Mouse (Mus musculus) hindbrain, postnatal 0 days (tissue): ENCODE results near the gene Emg1. TPM values are rescaled to one million over a fixed set of nuclear protein-coding genes. Genes with fewer than 3 reads are reported as not detected.

ENCODE experiments used
- ATAC-seq: fragments of 200-750 bp; cut with Nextera tagmentation; 2 replicates; pipeline ENCODE4 v1.8.0; 2017; ENCODE audit warnings: mild to moderate bottlenecking, moderate TSS enrichment, moderate library complexity
- DNase-seq: peaks from one replicate; pipeline ENCODE4 v3.0.0-alpha.2; 2015; ENCODE audit warnings: low spot score
- H3K27ac ChIP-seq: fragments of 300-500 bp; sonication (generic); 2 replicates; pipeline ENCODE4 v1.5.1; 2014; ENCODE audit warnings: mild to moderate bottlenecking
- H3K27me3 ChIP-seq: fragments of 300-500 bp; sonication (generic); 2 replicates; pipeline ENCODE4 v1.6.1; 2014; ENCODE audit warnings: low read length, mixed read lengths; ENCODE audit not compliant: insufficient read depth
- H3K36me3 ChIP-seq: fragments of 300-500 bp; sonication (generic); 2 replicates; pipeline ENCODE4 v1.6.1; 2014; ENCODE audit warnings: low read length, mixed read lengths; ENCODE audit not compliant: insufficient read depth
- H3K4me1 ChIP-seq: fragments of 300-500 bp; sonication (generic); 2 replicates; pipeline ENCODE4 v1.6.1; 2014; ENCODE audit warnings: antibody characterized with exemption, low read length, mixed read lengths; ENCODE audit not compliant: insufficient read depth
- H3K4me2 ChIP-seq: fragments of 300-500 bp; sonication (generic); 2 replicates; pipeline ENCODE4 v1.6.1; 2014; ENCODE audit warnings: low read depth, mild to moderate bottlenecking, low read length, moderate library complexity, mixed read lengths
- H3K4me3 ChIP-seq: fragments of 300-500 bp; sonication (generic); 2 replicates; pipeline ENCODE4 v1.5.1; 2014; ENCODE audit warnings: low read length
- H3K9ac ChIP-seq: fragments of 300-500 bp; sonication (generic); replicated peaks from 2 replicates; pipeline ENCODE4 v1.6.1; 2014; ENCODE audit warnings: mild to moderate bottlenecking, low read length, moderate library complexity, mixed read lengths
- H3K9me3 ChIP-seq: fragments of 300-500 bp; sonication (generic); 2 replicates; pipeline ENCODE4 v1.6.1; 2016; ENCODE audit warnings: low read length, mixed read lengths
- CTCF ChIP-seq: IDR thresholded peaks from 2 replicates; pipeline ENCODE4 v1.5.1; 2016; ENCODE audit warnings: antibody characterized with exemption, control low read depth, low read depth
- WGBS: fragments of 180-500 bp; shearing (Covaris S2); extraction: QIAGEN DNeasy Blood & Tissue Kit; methylation state at CpG from one replicate; pipeline ENCODE4 v1.1.7; 2014; 5-methylcytosine and 5-hydroxymethylcytosine counted together
- microRNA counts: library from miRNA; unstranded; fragments of <30 nt; microRNA quantifications from one replicate; lab custom pipeline; 2015
- microRNA-seq, 2 experiments: library from miRNA; unstranded; fragments of <30 nt; microRNA quantifications; one replicate each; pipeline ENCODE4; 2016
- polyA plus RNA-seq: library from polyadenylated mRNA; unstranded; fragments of >200 nt; fragmentation: Nextera tagmentation; extraction: Ambion mirVana; gene quantifications from 2 replicates; pipeline ENCODE4 v1.2.1, GENCODE M21; 2015
- total RNA-seq: library from RNA; depleted of rRNA; stranded (reverse); fragments of >200 nt; gene quantifications from 2 replicates; pipeline ENCODE4 v1.2.3, GENCODE M21; 2014; rRNA removed

Gene Emg1
- total and polyA plus RNA-seq, 2 experiments from 2014 or later = 100 to 102 TPM

DNA sequence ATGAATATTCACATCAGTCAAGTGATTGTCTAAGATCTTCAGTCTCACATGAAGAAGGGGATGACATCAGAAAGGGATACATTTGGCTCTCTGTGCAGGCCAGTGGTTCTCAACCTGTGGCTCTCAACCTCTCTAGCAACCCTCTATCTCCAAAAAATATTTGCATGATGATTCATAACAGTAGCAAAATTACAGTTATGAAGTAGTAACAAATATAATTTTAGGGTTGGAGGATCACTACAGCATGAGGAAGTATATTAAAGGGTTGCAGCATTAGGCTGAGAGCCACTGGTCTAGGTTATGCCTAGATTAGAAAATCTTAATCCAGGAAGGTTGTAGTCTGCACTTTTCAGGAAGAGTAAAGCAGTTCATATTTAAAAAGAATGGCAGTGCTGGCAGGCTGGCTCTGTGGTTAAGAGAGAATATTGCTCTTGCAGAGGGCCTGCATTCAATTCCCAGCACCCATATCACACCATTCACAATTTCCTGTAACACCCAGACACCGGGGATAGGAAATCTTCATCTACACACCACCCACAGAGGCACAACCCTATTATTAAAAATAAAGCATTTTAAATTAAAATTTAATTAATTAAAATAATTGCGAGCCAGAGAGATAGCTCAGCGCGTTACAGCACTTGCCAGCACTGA, 50.7 kb downstream of the Emg1 start:
- Histone ChIP-seq H3K9ac (no peak overlapping the region), H3K4me3 (no peak overlapping the region), H3K27me3 (no peaks in the 10 kb centered on the region), H3K27ac (no peak overlapping the region), H3K4me1 (0 out of 2 replicates have a peak, but pooled peaks cover 4% of the 10 kb centered on the region), H3K9me3 (no peaks in the 10 kb centered on the region), H3K36me3 (no peaks in the 10 kb centered on the region), H3K4me2 (no peak overlapping the region)
- no peak for DNase-seq
- WGBS = 93% methylated on average over 4 of the region's 4 CpGs
- no peak for TF ChIP-seq CTCF
- ATAC-seq = no peak

DNA sequence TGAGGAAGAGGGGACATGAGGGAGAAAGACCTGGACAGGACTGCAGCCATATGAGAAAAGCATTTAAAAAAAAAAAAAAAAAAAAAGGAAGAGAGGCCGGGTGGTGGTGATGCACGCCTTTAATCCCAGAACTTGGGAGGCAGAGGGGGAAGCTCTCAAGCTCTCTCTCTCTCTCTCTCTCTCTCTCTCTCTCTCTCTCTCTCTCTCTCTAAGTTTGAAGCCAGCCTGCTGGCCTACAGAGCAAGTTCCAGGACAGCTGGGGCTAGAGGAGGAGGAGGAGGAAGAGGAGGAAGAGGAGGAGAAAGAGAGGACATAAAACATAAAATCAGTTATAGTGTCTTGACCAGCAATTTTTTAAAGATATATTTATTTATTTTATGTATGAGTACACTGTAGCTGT, 53.9 kb downstream of the Emg1 start:
- H3K9ac ChIP-seq = no peak overlapping the region
- H3K4me1 ChIP-seq = no peaks in the 10 kb centered on the region
- DNase-seq (no peak), ATAC-seq (no peak)
- H3K9me3 ChIP-seq = no peaks in the 10 kb centered on the region
- no peak overlapping the region for H3K4me3 ChIP-seq
- TF ChIP-seq CTCF = no peak
- 62% methylated on average over 2 of the region's 2 CpGs for WGBS
- no peaks in the 10 kb centered on the region for H3K36me3 ChIP-seq
- no peaks in the 10 kb centered on the region for H3K27me3 ChIP-seq
- H3K4me2 ChIP-seq = no peak overlapping the region
- no peak overlapping the region for H3K27ac ChIP-seq

DNA sequence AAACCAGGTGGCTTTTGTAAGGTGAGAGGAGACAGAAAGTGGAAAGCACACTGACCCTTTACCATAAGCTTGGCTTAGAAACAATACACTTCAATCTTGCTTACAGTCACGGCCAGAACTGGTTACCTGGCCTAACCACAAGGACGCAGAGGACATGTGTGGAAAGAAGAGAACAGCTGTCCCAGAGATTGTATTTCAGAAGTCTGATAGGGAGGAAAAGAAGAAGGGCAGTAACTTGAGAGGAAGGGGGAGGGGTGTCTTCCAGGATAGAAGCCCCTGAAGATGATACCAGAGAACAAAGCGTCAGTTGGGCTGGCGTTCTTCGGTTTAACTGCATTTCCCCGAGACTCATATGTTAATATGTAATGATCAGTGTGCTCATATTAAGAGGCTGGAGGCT, 56.1 kb downstream of the Emg1 start:
- no peak for TF ChIP-seq CTCF
- no peak for DNase-seq
- Histone ChIP-seq H3K4me1 (no peaks in the 10 kb centered on the region), H3K9ac (no peak overlapping the region), H3K9me3 (no peaks in the 10 kb centered on the region), H3K36me3 (no peaks in the 10 kb centered on the region), H3K4me3 (no peak overlapping the region), H3K4me2 (no peak overlapping the region), H3K27me3 (no peaks in the 10 kb centered on the region), H3K27ac (no peak overlapping the region)
- no peak for ATAC-seq
- 75% methylated on average over 6 of the region's 6 CpGs for WGBS

MicroRNA genes within 50 kb of the gene (microRNA counts, 519-probe panel; counts per million panel counts)
- microRNA mmu-miR-141 (lab: Ali Mortazavi, UCI) (not detected), microRNA mmu-miR-200c (lab: Ali Mortazavi, UCI) (not detected)

Small RNA genes within 50 kb of the gene (microRNA-seq; reads per million reads assigned to microRNA genes)
- gene Mir141 (4.3 to 5.1 reads per million in 2 experiments), gene Mir200c (23.1 to 26.5 reads per million in 2 experiments)

Other genes with a start within 250 kb of the Emg1 start
- gene Clstn3, start 247.4 kb downstream of the Emg1 start, total RNA-seq = 338 and 342 TPM in 2 replicates
- gene Clstn3, start 247.4 kb downstream of the Emg1 start, polyA plus RNA-seq = 171 and 184 TPM in 2 replicates
- gene C1rl, start 219.1 kb downstream of the Emg1 start, total RNA-seq = 0.31 and 0.68 TPM in 2 replicates
- 0.39 and 0.41 TPM in 2 replicates for gene C1rl, start 219.1 kb downstream of the Emg1 start, polyA plus RNA-seq
- 0.42 and 1.0 TPM in 2 replicates for gene C1ra, start 199.8 kb downstream of the Emg1 start, total RNA-seq
- 0.73 and 0.83 TPM in 2 replicates for gene C1ra, start 199.8 kb downstream of the Emg1 start, polyA plus RNA-seq
- 0.89 and 4.7 TPM in 2 replicates for gene C1s1, start 169.8 kb downstream of the Emg1 start, total RNA-seq
- 0.49 and 1.2 TPM in 2 replicates for gene C1s1, start 169.8 kb downstream of the Emg1 start, polyA plus RNA-seq
- gene C1rb, start 141.9 kb downstream of the Emg1 start, total RNA-seq = not detected in 2 replicates
- gene C1rb, start 141.9 kb downstream of the Emg1 start, polyA plus RNA-seq = 0.09 TPM in 1 of 2 replicates, not detected in the other
- not detected in 2 replicates for gene C1s2, start 76.1 kb downstream of the Emg1 start, total RNA-seq
- 0.13 and 0.18 TPM in 2 replicates for gene C1s2, start 76.1 kb downstream of the Emg1 start, polyA plus RNA-seq
- 32.0 and 48.5 TPM in 2 replicates for gene Lpcat3, start 49.2 kb downstream of the Emg1 start, total RNA-seq
- gene Lpcat3, start 49.2 kb downstream of the Emg1 start, polyA plus RNA-seq = 49.5 and 53.3 TPM in 2 replicates
- gene Phb2, start 158 bp upstream of the Emg1 start, total RNA-seq = 218 and 223 TPM in 2 replicates
- 267 and 270 TPM in 2 replicates for gene Phb2, start 158 bp upstream of the Emg1 start, polyA plus RNA-seq
- 3.8 and 3.9 TPM in 2 replicates for gene Ptpn6, start 26.5 kb upstream of the Emg1 start, total RNA-seq
- 4.3 and 4.8 TPM in 2 replicates for gene Ptpn6, start 26.5 kb upstream of the Emg1 start, polyA plus RNA-seq
- 212 and 236 TPM in 2 replicates for gene Grcc10, start 29.2 kb upstream of the Emg1 start, total RNA-seq
- gene Grcc10, start 29.2 kb upstream of the Emg1 start, polyA plus RNA-seq = 643 and 649 TPM in 2 replicates
- gene Gm45234, start 43.8 kb upstream of the Emg1 start, total RNA-seq = 0.26 TPM in 1 of 2 replicates, not detected in the other
- not detected in 2 replicates for gene Gm45234, start 43.8 kb upstream of the Emg1 start, polyA plus RNA-seq
- gene Atn1, start 44.3 kb upstream of the Emg1 start, total RNA-seq = 19.1 and 23.7 TPM in 2 replicates
- 19.9 and 21.3 TPM in 2 replicates for gene Atn1, start 44.3 kb upstream of the Emg1 start, polyA plus RNA-seq
- gene Eno2, start 57.5 kb upstream of the Emg1 start, total RNA-seq = 281 and 357 TPM in 2 replicates
- 213 and 216 TPM in 2 replicates for gene Eno2, start 57.5 kb upstream of the Emg1 start, polyA plus RNA-seq
- 6.7 and 9.2 TPM in 2 replicates for gene Lrrc23, start 67.5 kb upstream of the Emg1 start, total RNA-seq
- 5.4 and 8.7 TPM in 2 replicates for gene Lrrc23, start 67.5 kb upstream of the Emg1 start, polyA plus RNA-seq
- 7.3 and 8.7 TPM in 2 replicates for gene Spsb2, start 96.5 kb upstream of the Emg1 start, total RNA-seq
- 9.6 and 9.8 TPM in 2 replicates for gene Spsb2, start 96.5 kb upstream of the Emg1 start, polyA plus RNA-seq
- 506 and 525 TPM in 2 replicates for gene Tpi1, start 102.1 kb upstream of the Emg1 start, total RNA-seq
- 515 and 534 TPM in 2 replicates for gene Tpi1, start 102.1 kb upstream of the Emg1 start, polyA plus RNA-seq
- gene Usp5, start 117.3 kb upstream of the Emg1 start, total RNA-seq = 222 and 233 TPM in 2 replicates
- 182 and 189 TPM in 2 replicates for gene Usp5, start 117.3 kb upstream of the Emg1 start, polyA plus RNA-seq
- gene Cdca3, start 117.4 kb upstream of the Emg1 start, total RNA-seq = 34.7 and 39.9 TPM in 2 replicates
- 40.9 and 47.3 TPM in 2 replicates for gene Cdca3, start 117.4 kb upstream of the Emg1 start, polyA plus RNA-seq
- gene Gnb3, start 128.1 kb upstream of the Emg1 start, total RNA-seq = 0.68 and 0.72 TPM in 2 replicates
- 1.6 and 2.2 TPM in 2 replicates for gene Gnb3, start 128.1 kb upstream of the Emg1 start, polyA plus RNA-seq
- 71.3 and 79.5 TPM in 2 replicates for gene P3h3, start 145.6 kb upstream of the Emg1 start, total RNA-seq
- gene P3h3, start 145.6 kb upstream of the Emg1 start, polyA plus RNA-seq = 11.3 and 12.0 TPM in 2 replicates
- gene Gpr162, start 151.8 kb upstream of the Emg1 start, total RNA-seq = 193 and 194 TPM in 2 replicates
- 30.1 and 31.9 TPM in 2 replicates for gene Gpr162, start 151.8 kb upstream of the Emg1 start, polyA plus RNA-seq
- gene Cd4, start 176.0 kb upstream of the Emg1 start, total RNA-seq = 0.05 TPM in 1 of 2 replicates, not detected in the other
- gene Cd4, start 176.0 kb upstream of the Emg1 start, polyA plus RNA-seq = 0.13 and 0.18 TPM in 2 replicates
- 1.8 and 2.2 TPM in 2 replicates for gene Lag3, start 199.5 kb upstream of the Emg1 start, total RNA-seq
- 3.3 and 3.6 TPM in 2 replicates for gene Lag3, start 199.5 kb upstream of the Emg1 start, polyA plus RNA-seq
- gene Ptms, start 207.9 kb upstream of the Emg1 start, total RNA-seq = 913 and 1,024 TPM in 2 replicates
- gene Ptms, start 207.9 kb upstream of the Emg1 start, polyA plus RNA-seq = 767 and 773 TPM in 2 replicates
- 639 and 964 TPM in 2 replicates for gene Mlf2, start 219.2 kb upstream of the Emg1 start, total RNA-seq
- 618 and 628 TPM in 2 replicates for gene Mlf2, start 219.2 kb upstream of the Emg1 start, polyA plus RNA-seq